Mouse (Mus musculus) G1E-ER4 (cell line): Measurements from ENCODE around the gene Arid3c. TPM values are rescaled to one million over a fixed set of nuclear protein-coding genes. Genes with fewer than 3 reads are reported as not detected.

ENCODE experiments used
- GATA1 ChIP-seq: IDR thresholded peaks from one replicate; pipeline ENCODE4 v1.8.0; 2012; ENCODE audit warnings: low read length, inconsistent platforms
- polyA plus RNA-seq: library from polyadenylated mRNA; stranded (reverse); fragments of >175 nt; gene quantifications from 2 replicates; pipeline ENCODE4 v1.2.3, GENCODE M21; 2012

Gene Arid3c
- polyA plus RNA-seq, 1 experiment, result not detected

DNA sequence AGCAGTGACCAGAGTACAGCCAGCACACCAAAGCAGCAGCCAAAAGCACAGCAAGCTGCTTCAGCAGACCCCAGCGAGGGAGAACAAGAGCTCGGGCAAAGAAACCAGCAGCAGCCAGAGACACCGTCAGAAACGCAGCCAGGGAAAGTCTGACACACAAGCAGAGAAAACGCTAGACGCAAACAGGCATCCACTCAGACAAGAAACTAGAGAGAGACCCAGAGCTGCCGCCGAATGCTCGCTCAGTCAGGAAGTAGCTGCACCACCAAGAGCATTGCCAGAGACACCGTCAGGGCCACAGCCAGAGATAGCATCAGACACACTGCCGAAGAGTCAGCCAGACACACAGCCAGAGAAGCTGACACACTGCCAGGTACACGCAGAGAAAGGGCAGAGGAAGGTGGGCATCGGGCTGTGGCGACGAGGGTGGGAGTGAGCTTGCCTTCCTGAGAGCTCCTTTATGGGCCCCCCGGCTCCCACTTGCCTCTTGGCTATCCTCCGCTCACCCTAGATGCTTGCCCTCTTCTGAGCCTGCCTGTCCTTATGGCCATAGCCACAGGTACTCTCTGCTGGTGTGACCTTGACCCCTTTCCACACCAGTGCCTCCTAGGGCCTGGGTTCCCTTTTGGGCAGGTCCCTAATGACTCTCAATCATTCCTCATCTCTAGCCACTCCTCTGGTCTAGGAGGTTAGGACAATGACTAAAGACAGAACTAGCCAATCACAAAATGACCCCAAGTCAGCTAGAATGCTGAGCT, 54.5 kb downstream of the Arid3c start:
- no peak for TF ChIP-seq GATA1

Other genes with a start within 250 kb of the Arid3c start
- gene AI464131, start 228.1 kb downstream of the Arid3c start, polyA plus RNA-seq, result 0.66 and 0.68 TPM in 2 replicates
- gene 1110017D15Rik, start 213.8 kb downstream of the Arid3c start, polyA plus RNA-seq, result not detected in 2 replicates
- gene Fam219a, start 161.6 kb downstream of the Arid3c start, polyA plus RNA-seq, result 1.2 and 1.7 TPM in 2 replicates
- gene Dnaic1, start 161.4 kb downstream of the Arid3c start, polyA plus RNA-seq, result not detected in 2 replicates
- gene Enho, start 90.8 kb downstream of the Arid3c start, polyA plus RNA-seq, result not detected in 2 replicates
- 7.7 and 9.0 TPM in 2 replicates for gene Cntfr, start 34.1 kb downstream of the Arid3c start, polyA plus RNA-seq
- 5.8 and 6.3 TPM in 2 replicates for gene Il11ra1, start 31.2 kb downstream of the Arid3c start, polyA plus RNA-seq
- 94.5 and 96.6 TPM in 2 replicates for gene Rpp25l, start 17.6 kb downstream of the Arid3c start, polyA plus RNA-seq
- 154 and 221 TPM in 2 replicates for gene Dctn3, start 8.0 kb downstream of the Arid3c start, polyA plus RNA-seq
- 40.4 and 54.2 TPM in 2 replicates for gene Galt, start 24.1 kb upstream of the Arid3c start, polyA plus RNA-seq
- 39.7 and 85.4 TPM in 2 replicates for gene Sigmar1, start 25.0 kb upstream of the Arid3c start, polyA plus RNA-seq
- 2.6 TPM in 1 of 2 replicates, not detected in the other for gene Ccl27a, start 43.1 kb upstream of the Arid3c start, polyA plus RNA-seq
- not detected in 2 replicates for gene Gm21541, start 172.5 kb upstream of the Arid3c start, polyA plus RNA-seq
- 0.22 and 2.0 TPM in 2 replicates for gene Gm20878, start 210.4 kb upstream of the Arid3c start, polyA plus RNA-seq
- gene Fam205a4, start 234.9 kb upstream of the Arid3c start, polyA plus RNA-seq, result not detected in 2 replicates